Mouse (Mus musculus): ENCODE measurements around the gene Tomm7. TPM values are rescaled to one million over a fixed set of nuclear protein-coding genes. Genes with fewer than 3 reads are reported as not detected.

Gene Tomm7
- 8.4 and 11.0 TPM in 2 replicates for polyA plus RNA-seq (2012; rRNA removed; ENCODE audit: low replicate concordance)

GRCm38 (mm10) chr5:23843674-23844530 is at the start of gene Tomm7:
Tomm7 (minus strand) TSS chr5:23844161.

Other genes starting within 250 kb of the Tomm7 start
- 0.45 and 0.97 TPM in 2 replicates for gene Srpk2, start 159.5 kb downstream of the Tomm7 start, polyA plus RNA-seq (2012; rRNA removed; ENCODE audit: low replicate concordance)
- gene Pus7, start 60.5 kb downstream of the Tomm7 start, polyA plus RNA-seq (2012; rRNA removed; ENCODE audit: low replicate concordance): 0.44 and 1.2 TPM in 2 replicates
- 3.8 and 7.4 TPM in 2 replicates for gene Rint1, start 56.5 kb downstream of the Tomm7 start, polyA plus RNA-seq (2012; rRNA removed; ENCODE audit: low replicate concordance)
- 0.75 and 1.2 TPM in 2 replicates for gene Fam126a, start 186.5 kb upstream of the Tomm7 start, polyA plus RNA-seq (2012; rRNA removed; ENCODE audit: low replicate concordance)